Mouse (Mus musculus): Measurements from ENCODE around the gene Ostc.

GRCm38 (mm10) chr3:130749206-130749605 lies 40.0 kb upstream of the Ostc start:
- no peak for TF ChIP-seq CTCF (IDR thresholded peaks at IDR 0.05; ENCODE audit: insufficient read depth, low read length)
- TF ChIP-seq POLR2A (IDR thresholded peaks at IDR 0.05; ENCODE audit: borderline replicate concordance, extremely low read depth, low read depth, low read length): no peak
